Comparison of ENCODE assay signal across 29 mouse cellular contexts in genomic region chr8:11892756-11893155, GRCm38 (mm10). TPM values are rescaled to one million over a fixed set of nuclear protein-coding genes. Genes with fewer than 3 reads are reported as not detected.
"Had no signal": no experiment of that assay in that cellular context is flagged by ENCODE, and none has a peak within 500 bp of the region (broad histone marks: within the 10 kb centered on the region; RNA-seq: fewer than 3 reads in every experiment).

No protein-coding gene starts in this region.

- H3K36me3 ChIP-seq: limb, embryonic 10.5 days; limb, embryonic 13.5 days; liver, embryonic 12.5 days; liver, embryonic 15.5 days; lung, embryonic 15.5 days; midbrain, embryonic 10.5 days; neural tube, embryonic 12.5 days; neural tube, embryonic 15.5 days had no signal

- H3K4me2 ChIP-seq: limb, embryonic 13.5 days; liver, embryonic 12.5 days; liver, embryonic 15.5 days; lung, embryonic 15.5 days; neural tube, embryonic 12.5 days; neural tube, embryonic 15.5 days had no signal

- H3K27me3 ChIP-seq: limb, embryonic 13.5 days; liver, embryonic 12.5 days; liver, embryonic 15.5 days; lung, embryonic 15.5 days had no signal

- H3K27ac ChIP-seq: kidney, postnatal 0 days; layer of hippocampus, adult 2 months; limb, embryonic 10.5 days; limb, embryonic 13.5 days; liver, embryonic 12.5 days; liver, embryonic 15.5 days; lung, embryonic 15.5 days; midbrain, embryonic 10.5 days; neural tube, embryonic 12.5 days; neural tube, embryonic 15.5 days; stomach, postnatal 0 days had no signal

- H3K9me3 ChIP-seq: limb, embryonic 10.5 days; limb, embryonic 13.5 days; liver, embryonic 12.5 days; liver, embryonic 15.5 days; lung, embryonic 15.5 days; megakaryocyte, embryonic 14.5 days; midbrain, embryonic 10.5 days; neural tube, embryonic 12.5 days; neural tube, embryonic 15.5 days had no signal

- H3K4me1 ChIP-seq: limb, embryonic 10.5 days; limb, embryonic 13.5 days; liver, embryonic 12.5 days; liver, embryonic 15.5 days; lung, embryonic 15.5 days had no signal

- ATAC-seq: liver, embryonic 12.5 days had no signal

- H3K4me3 ChIP-seq: layer of hippocampus, adult 2 months; limb, embryonic 10.5 days; limb, embryonic 13.5 days; liver, embryonic 12.5 days; liver, embryonic 15.5 days; lung, embryonic 15.5 days; megakaryocyte, embryonic 14.5 days; midbrain, embryonic 10.5 days; neural tube, embryonic 12.5 days; neural tube, embryonic 15.5 days had no signal

- H3K9ac ChIP-seq: limb, embryonic 13.5 days; liver, embryonic 12.5 days; liver, embryonic 15.5 days; lung, embryonic 15.5 days; neural tube, embryonic 12.5 days; neural tube, embryonic 15.5 days had no signal

- DNase-seq: kidney, postnatal 25 days; layer of hippocampus, adult 9-11 months; liver; lung, adult 18-20 months; lung, postnatal 10 days; lung, postnatal 36 days; midbrain, embryonic 14.5 days; right cerebral cortex, adult 18-20 months; right cerebral cortex, postnatal 14 days; right cerebral cortex, postnatal 4 days; thymus, adult 18-20 months; thymus, postnatal 36 days had no signal

RNA-seq across cellular contexts. Expression of gene Tex29, which starts 52.5 kb away (rescaled TPM):
- total RNA-seq: left cerebral cortex, adult 18-20 months had no signal
- polyA plus RNA-seq: kidney, embryonic 14.5 days; large intestine, adult 2 months; limb, embryonic 10.5 days; liver, embryonic 12.5 days; liver, embryonic 15.5 days; lung, embryonic 15.5 days; midbrain, embryonic 14.5 days; stomach, embryonic 14.5 days; stomach, postnatal 0 days; urinary bladder, adult 2 months had no signal
